Mouse (Mus musculus): ENCODE data around the gene Robo3. TPM values are rescaled to one million over a fixed set of nuclear protein-coding genes. Genes with fewer than 3 reads are reported as not detected.
A peak's percentile ranks its signal among the peaks of the same experiment; 100 is the strongest.

Robo3 gene
- polyA plus RNA-seq, 1 experiment from 2014 or later = 0.08 TPM

DNA sequence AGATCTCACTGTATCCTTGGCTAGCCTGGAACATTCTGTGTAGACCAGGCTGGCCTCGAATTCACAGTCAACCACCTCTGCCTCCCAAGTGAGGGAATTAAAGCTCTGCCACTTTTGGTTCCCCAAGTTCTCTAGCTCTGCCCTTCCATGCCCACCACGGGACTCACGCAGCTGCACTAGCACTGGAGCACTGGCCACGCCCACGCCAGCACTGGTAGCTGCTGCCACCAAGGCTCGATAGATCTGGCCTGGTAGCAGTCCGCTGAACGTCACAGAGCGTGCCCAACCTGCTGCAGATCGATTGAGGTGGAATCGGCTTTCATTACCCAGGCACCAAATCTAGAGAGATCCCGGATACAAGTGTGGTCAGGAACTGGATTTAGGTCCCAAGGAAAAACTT, 11.8 kb downstream of the Robo3 start:
- Histone ChIP-seq H3K9me3 (no peaks in the 10 kb centered on the region), H3K4me3 (replicated peaks) (peak overlapping the region; percentile 33; the same call in 1 of the 2 replicates), H3K27me3 (replicated peaks) (no peaks in the 10 kb centered on the region; the same call in 1 of the 2 replicates), H3K27ac (no peak overlapping the region), H3K4me1 (0 out of 2 replicates have a peak, but pooled peaks cover 5% of the 10 kb centered on the region), H3K4me2 (peak overlapping the region; percentile 73), H3K9ac (no peak overlapping the region), H3K36me3 (no peaks in the 10 kb centered on the region)
- ATAC-seq (ENCODE audit: insufficient read depth, low FRiP score, low read depth) = peak; percentile 27; the same call in 1 of the 2 replicates
- WGBS = 20% methylated on average over 12 of the region's 12 CpGs

DNA sequence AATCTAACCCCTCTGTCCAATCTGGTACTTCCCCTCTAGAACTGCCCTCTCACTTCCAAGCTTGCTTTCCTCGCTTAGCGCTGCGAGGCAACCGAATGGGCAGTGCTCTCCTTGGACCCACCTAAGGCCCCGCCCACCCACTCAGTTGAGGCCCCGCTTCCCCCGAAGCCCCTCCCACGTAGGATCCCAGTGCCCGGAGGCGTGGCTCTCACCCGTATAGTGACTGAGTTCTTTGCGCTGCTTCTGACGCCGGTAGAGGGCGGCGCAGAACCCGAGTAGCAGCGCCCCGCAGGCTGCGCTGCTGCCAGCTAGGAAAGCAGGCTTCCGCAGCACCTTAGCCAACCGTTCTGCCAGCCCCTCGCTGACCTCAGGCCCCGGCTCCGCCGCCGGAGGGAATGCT, 12.4 kb downstream of the Robo3 start:
- H3K9ac ChIP-seq = no peak overlapping the region
- 0 out of 2 replicates have a peak, but pooled peaks cover 5% of the 10 kb centered on the region for H3K4me1 ChIP-seq
- ATAC-seq (ENCODE audit: insufficient read depth, low FRiP score, low read depth) = peak; percentile 94
- peak overlapping the region; percentile 40; the same call in 1 of the 2 replicates for H3K27ac ChIP-seq
- H3K4me3 ChIP-seq (replicated peaks) = peak overlapping the region; percentile 33
- under 1% methylated on average over 27 of the region's 27 CpGs for WGBS
- no peaks in the 10 kb centered on the region for H3K9me3 ChIP-seq
- H3K4me2 ChIP-seq = peak overlapping the region; percentile 73
- H3K36me3 ChIP-seq = no peaks in the 10 kb centered on the region
- H3K27me3 ChIP-seq (replicated peaks) = no peaks in the 10 kb centered on the region; the same call in 1 of the 2 replicates

DNA sequence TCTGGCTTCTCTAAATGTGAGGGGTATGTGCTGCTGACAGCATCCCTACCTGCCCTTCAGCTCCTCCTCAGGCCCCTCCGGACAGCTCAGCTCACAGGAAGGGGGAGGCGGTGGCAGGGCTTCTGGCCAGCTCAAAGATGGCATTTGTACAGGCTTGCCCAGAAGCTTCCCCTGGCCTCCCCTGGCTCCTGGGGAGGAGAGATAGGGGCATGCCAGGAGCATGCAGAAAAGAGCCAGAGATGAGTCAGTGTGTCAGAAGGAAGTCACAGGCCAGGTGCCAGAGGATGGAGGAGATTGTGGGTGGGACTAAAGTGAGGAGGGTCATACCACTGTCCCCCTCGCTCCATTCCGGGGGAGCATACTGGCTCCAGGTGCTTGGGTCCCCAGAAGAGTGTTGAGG, 14.3 kb downstream of the Robo3 start:
- no peak overlapping the region for H3K4me3 ChIP-seq (replicated peaks)
- ATAC-seq (ENCODE audit: insufficient read depth, low FRiP score, low read depth) = no peak
- no peaks in the 10 kb centered on the region for H3K9me3 ChIP-seq
- 0 out of 2 replicates have a peak, but pooled peaks cover 5% of the 10 kb centered on the region for H3K4me1 ChIP-seq
- H3K36me3 ChIP-seq = no peaks in the 10 kb centered on the region
- H3K27me3 ChIP-seq (replicated peaks) = no peaks in the 10 kb centered on the region; the same call in 1 of the 2 replicates
- H3K4me2 ChIP-seq = no peak overlapping the region
- no peak overlapping the region for H3K27ac ChIP-seq
- 74% methylated on average over 4 of the region's 4 CpGs for WGBS
- H3K9ac ChIP-seq = no peak overlapping the region

DNA sequence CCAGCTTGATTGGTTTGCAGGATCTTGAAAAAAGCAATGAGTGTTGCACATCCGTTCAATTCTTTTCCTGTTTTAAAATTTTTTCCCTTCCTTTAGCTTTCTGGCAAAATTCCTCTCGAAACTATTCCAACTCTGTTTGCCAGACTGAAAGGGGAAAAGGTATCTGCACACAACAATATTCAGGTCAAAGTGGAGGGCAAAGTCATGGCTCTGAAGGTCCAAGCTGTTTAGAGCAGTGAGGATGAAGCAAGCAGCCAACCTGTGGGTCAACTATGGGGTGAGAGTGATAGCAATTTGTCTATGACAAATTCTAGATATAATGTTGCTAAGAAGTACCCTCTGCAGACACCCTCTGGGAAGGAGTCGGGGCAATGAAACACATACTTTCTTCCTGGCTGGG, 18.4 kb downstream of the Robo3 start:
- 65% methylated on average over 3 of the region's 3 CpGs for WGBS
- H3K4me1 ChIP-seq = no peaks in the 10 kb centered on the region
- ATAC-seq (ENCODE audit: insufficient read depth, low FRiP score, low read depth) = no peak

DNA sequence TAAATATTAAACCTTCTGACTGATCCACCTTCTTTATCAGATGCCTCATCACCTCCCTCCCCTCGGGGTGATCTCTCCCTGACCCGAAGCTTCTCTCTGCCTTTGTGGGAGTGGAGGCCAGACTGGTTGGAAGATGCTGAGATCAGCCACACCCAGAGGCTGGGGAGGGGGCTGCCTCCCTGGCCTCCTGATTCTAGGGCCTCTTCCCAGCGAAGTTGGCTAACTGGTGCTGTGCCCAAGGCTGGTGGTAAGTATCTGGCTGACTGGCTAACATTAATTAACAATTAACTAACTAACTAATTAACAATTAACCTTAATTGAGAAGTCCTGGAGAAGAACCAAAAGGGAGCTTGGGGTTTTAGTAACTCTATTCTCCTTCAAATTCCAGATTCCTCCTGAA, 20.1 kb downstream of the Robo3 start:
- no peak for ATAC-seq (ENCODE audit: insufficient read depth, low FRiP score, low read depth)
- Histone ChIP-seq H3K4me3 (replicated peaks) (no peak overlapping the region), H3K27ac (no peak overlapping the region), H3K9ac (no peak overlapping the region), H3K4me2 (no peak overlapping the region), H3K27me3 (replicated peaks) (0 out of 2 replicates have a peak, but pooled peaks cover under 1% of the 10 kb centered on the region), H3K9me3 (no peaks in the 10 kb centered on the region), H3K4me1 (no peaks in the 10 kb centered on the region), H3K36me3 (no peaks in the 10 kb centered on the region)
- WGBS = 59% methylated on average over 3 of the region's 3 CpGs

More for the DNA sequence above, 18.4 kb downstream of the Robo3 start:
- H3K4me2 ChIP-seq = no peak overlapping the region
- no peaks in the 10 kb centered on the region for H3K36me3 ChIP-seq
- no peak overlapping the region for H3K9ac ChIP-seq
- H3K9me3 ChIP-seq = no peaks in the 10 kb centered on the region
- H3K27ac ChIP-seq = no peak overlapping the region
- H3K4me3 ChIP-seq (replicated peaks) = no peak overlapping the region
- H3K27me3 ChIP-seq (replicated peaks) = no peaks in the 10 kb centered on the region

DNA sequence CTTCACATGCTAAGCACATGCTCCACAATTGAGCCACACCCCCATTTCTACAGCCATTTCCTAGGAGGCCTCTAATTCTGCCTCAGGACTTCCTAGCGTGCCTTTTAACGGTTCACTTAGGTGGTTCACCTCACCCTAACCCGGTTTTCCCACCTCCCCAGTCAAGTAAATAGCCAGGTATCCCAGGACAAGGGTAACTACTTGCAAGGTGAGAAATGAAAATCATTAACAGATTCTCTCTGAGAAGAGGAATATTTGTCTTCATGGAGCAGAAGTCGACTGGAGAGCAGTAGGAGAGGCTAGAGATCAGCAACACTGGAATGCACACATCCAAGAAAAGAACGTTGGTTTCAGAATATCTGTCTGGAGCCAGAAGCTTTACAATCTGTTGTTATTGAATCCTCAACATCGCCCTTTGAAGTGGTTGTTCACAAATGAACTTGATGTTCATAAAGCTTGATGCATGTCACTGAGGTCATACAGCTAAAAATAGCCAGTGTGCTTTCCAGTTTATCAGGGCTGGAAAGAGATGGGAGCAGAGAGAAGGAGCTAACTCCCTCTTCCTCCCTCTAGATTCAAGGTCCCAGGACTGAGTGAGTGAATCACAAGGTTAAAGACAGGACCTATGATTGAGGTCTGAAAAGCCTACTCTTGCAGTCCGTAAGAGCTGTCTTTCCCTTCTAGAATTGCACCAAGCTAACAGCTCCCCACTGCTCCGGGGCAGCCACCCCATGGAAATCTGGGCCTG, 23.2 kb downstream of the Robo3 start:
- H3K9ac ChIP-seq = no peak overlapping the region
- no peak overlapping the region for H3K4me3 ChIP-seq (replicated peaks)
- H3K9me3 ChIP-seq = no peaks in the 10 kb centered on the region
- H3K27ac ChIP-seq = no peak overlapping the region
- no peak overlapping the region for H3K4me2 ChIP-seq
- 64% methylated on average over 8 of the region's 8 CpGs for WGBS
- 0 out of 2 replicates have a peak, but pooled peaks cover 8% of the 10 kb centered on the region for H3K27me3 ChIP-seq (replicated peaks)
- no peak for ATAC-seq (ENCODE audit: insufficient read depth, low FRiP score, low read depth)
- no peaks in the 10 kb centered on the region for H3K4me1 ChIP-seq
- no peaks in the 10 kb centered on the region for H3K36me3 ChIP-seq

DNA sequence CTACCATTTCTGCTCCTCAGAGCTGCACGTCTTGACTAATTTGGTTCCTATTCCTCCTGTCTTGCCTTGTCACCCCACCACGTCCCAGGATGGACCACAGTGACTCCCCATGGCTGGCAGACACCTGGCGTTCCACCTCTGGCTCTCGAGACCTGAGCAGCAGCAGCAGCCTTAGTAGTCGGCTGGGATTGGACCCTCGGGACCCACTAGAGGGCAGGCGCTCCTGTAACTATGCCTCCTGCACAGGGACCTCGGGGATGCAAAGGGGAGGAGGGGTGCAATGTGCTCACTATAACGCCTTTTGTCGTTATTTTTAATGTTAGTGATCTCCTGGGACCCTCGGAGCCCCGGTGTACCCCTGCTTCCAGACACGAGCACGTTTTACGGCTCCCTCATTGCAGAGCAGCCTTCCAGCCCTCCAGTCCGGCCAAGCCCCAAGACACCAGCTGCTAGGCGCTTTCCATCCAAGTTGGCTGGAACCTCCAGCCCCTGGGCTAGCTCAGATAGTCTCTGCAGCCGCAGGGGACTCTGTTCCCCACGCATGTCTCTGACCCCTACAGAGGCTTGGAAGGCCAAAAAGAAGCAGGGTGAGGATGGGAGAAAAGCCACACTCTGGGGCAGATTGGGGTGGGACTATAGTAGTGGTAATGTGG, 25.1 kb downstream of the Robo3 start:
- H3K9me3 ChIP-seq = no peaks in the 10 kb centered on the region
- no peak overlapping the region for H3K9ac ChIP-seq
- 20% methylated on average over 19 of the region's 19 CpGs for whole genome bisulfite sequencing
- no peak; the same call in 1 of the 2 replicates for ATAC-seq (ENCODE audit: insufficient read depth, low FRiP score, low read depth)
- H3K4me3 ChIP-seq (replicated peaks) = no peak overlapping the region
- H3K4me1 ChIP-seq = no peaks in the 10 kb centered on the region
- H3K36me3 ChIP-seq = no peaks in the 10 kb centered on the region
- 0 out of 2 replicates have a peak, but pooled peaks cover 8% of the 10 kb centered on the region for H3K27me3 ChIP-seq (replicated peaks)
- H3K4me2 ChIP-seq = peak overlapping the region; percentile 32; the same call in 1 of the 2 replicates
- no peak overlapping the region for H3K27ac ChIP-seq

DNA sequence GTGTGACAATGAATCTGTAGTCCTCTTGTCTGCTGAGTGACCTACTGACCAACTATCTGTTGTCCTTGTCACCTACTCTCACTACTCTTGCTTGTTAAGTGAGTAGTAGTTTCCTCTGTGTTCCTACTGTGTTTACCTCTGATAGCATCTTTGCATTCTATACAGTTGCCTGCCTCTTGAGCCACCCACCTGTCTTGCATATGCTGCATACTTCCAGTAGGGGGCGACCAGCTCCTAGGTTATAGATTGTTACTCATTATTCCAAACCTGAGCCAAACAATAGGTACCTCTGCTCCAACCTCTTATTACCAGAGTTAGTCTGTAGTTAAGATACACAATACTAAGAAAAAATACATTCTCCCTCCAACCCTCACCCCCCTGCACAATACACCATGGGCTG, 26.7 kb downstream of the Robo3 start:
- no peaks in the 10 kb centered on the region for H3K4me1 ChIP-seq
- ATAC-seq (ENCODE audit: insufficient read depth, low FRiP score, low read depth) = no peak
- no peaks in the 10 kb centered on the region for H3K9me3 ChIP-seq
- no peak overlapping the region for H3K27ac ChIP-seq
- WGBS = 0% methylated on average over 1 of the region's 1 CpGs
- H3K4me2 ChIP-seq = no peak overlapping the region
- H3K9ac ChIP-seq = no peak overlapping the region
- H3K36me3 ChIP-seq = no peaks in the 10 kb centered on the region
- H3K27me3 ChIP-seq (replicated peaks) = 0 out of 2 replicates have a peak, but pooled peaks cover 8% of the 10 kb centered on the region
- no peak overlapping the region for H3K4me3 ChIP-seq (replicated peaks)

DNA sequence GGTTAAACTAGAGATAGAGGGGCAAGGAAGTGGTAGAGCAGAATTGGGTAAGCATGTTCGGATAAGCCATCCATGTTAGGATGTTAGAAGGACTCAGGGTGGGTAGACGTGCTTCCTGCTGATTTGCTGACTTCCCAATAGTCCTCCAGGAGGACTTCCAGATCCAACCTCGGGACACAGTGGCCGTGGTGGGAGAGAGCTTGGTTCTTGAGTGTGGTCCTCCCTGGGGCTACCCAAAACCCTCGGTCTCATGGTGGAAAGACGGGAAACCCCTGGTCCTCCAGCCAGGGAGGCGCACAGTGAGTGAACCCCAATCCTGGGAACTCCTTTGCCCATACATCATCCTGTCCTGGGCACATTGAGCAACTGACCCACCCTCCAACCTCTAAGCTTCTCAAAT, 30.0 kb downstream of the Robo3 start:
- peak overlapping the region; percentile 21; the same call in 1 of the 2 replicates for H3K4me2 ChIP-seq
- no peak for ATAC-seq (ENCODE audit: insufficient read depth, low FRiP score, low read depth)
- no peaks in the 10 kb centered on the region for H3K36me3 ChIP-seq
- no peaks in the 10 kb centered on the region for H3K4me1 ChIP-seq
- no peaks in the 10 kb centered on the region for H3K9me3 ChIP-seq
- 0 out of 2 replicates have a peak, but pooled peaks cover 7% of the 10 kb centered on the region for H3K27me3 ChIP-seq (replicated peaks)
- peak overlapping the region; percentile 25 for H3K4me3 ChIP-seq (replicated peaks)
- no peak overlapping the region for H3K9ac ChIP-seq
- 78% methylated on average over 7 of the region's 7 CpGs for WGBS
- H3K27ac ChIP-seq = no peak overlapping the region

DNA sequence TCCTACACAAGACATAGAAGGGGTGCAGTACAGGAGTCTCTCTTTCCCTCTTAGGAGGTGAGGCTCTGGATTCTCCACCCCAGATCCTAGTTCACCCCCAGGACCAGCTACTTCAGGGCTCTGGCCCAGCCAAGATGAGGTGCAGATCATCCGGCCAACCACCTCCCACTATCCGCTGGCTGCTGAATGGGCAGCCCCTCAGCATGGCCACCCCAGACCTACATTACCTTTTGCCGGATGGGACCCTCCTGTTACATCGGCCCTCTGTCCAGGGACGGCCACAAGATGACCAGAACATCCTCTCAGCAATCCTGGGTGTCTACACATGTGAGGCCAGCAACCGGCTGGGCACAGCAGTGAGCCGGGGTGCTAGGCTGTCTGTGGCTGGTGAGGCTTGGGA, 30.5 kb downstream of the Robo3 start:
- no peak overlapping the region for H3K9ac ChIP-seq

DNA sequence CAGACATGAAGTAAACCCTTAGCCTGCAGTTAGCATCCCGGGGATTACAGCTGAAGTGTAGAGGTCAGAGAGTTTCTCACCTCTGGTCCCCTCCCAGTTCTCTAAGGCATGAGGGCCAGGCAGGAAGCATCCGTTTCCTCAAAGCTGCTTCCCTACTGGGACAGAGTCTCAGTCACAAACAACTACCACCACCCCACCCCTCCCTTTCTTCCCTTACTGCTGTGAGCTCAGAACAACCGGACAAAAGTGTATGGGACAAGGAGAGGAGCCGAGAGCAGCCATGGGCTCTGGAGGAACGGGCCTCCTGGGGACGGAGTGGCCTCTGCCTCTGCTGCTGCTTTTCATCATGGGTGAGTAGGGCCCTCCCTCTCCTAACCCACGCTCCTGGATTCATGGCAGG, 31.2 kb downstream of the Robo3 start, which contains the start of gene Robo4:
Robo4 (plus strand) TSS at position 96 of the 400 bp plus-strand sequence.
- Histone ChIP-seq H3K4me1 (no peaks in the 10 kb centered on the region), H3K36me3 (no peaks in the 10 kb centered on the region), H3K9ac (no peak within 1 kb of the TSS), H3K9me3 (no peaks in the 10 kb centered on the region), H3K4me3 (replicated peaks) (peak within 1 kb of the TSS; percentile 25), H3K27ac (no peak within 1 kb of the TSS), H3K27me3 (replicated peaks) (0 out of 2 replicates have a peak, but pooled peaks cover 3% of the 10 kb centered on the region), H3K4me2 (no peak within 1 kb of the TSS)
- no peak for ATAC-seq (ENCODE audit: insufficient read depth, low FRiP score, low read depth)
- 22% methylated on average over 7 of the region's 7 CpGs for WGBS

More for the DNA sequence above, 30.5 kb downstream of the Robo3 start:
- no peaks in the 10 kb centered on the region for H3K4me1 ChIP-seq
- H3K9me3 ChIP-seq = no peaks in the 10 kb centered on the region
- ATAC-seq (ENCODE audit: insufficient read depth, low FRiP score, low read depth) = no peak
- H3K4me2 ChIP-seq = no peak overlapping the region
- 87% methylated on average over 7 of the region's 7 CpGs for WGBS
- H3K4me3 ChIP-seq (replicated peaks) = peak overlapping the region; percentile 25
- H3K27ac ChIP-seq = no peak overlapping the region
- H3K27me3 ChIP-seq (replicated peaks) = 0 out of 2 replicates have a peak, but pooled peaks cover 3% of the 10 kb centered on the region
- H3K36me3 ChIP-seq = no peaks in the 10 kb centered on the region

DNA sequence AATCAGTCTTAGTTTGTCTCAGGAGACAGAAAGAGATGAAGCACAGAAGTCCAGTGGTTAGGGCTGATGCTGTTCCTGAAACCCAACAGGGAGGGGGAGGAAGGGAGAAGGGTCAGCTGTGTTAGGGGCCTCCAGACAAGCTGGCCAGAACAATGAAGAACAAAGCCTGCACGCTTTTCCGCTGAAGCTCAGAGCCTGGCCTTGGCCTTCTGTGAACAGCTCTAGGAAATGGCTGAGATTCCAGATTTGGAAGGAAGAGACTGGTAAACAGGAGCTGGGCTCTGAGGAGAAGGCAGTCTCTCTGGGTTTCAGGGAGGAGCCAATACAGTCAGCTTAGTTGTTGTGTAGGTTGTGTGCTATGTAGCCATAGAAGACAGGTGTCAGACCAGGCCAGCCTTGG, 32.5 kb downstream of the Robo3 start:
- no peak; the same call in 1 of the 2 replicates for ATAC-seq (ENCODE audit: insufficient read depth, low FRiP score, low read depth)
- WGBS = 70% methylated on average over 2 of the region's 2 CpGs

More for the DNA sequence above, 32.5 kb downstream of the Robo3 start:
- Histone ChIP-seq H3K4me3 (replicated peaks) (no peak overlapping the region), H3K9ac (no peak overlapping the region), H3K27me3 (replicated peaks) (no peaks in the 10 kb centered on the region), H3K36me3 (no peaks in the 10 kb centered on the region), H3K4me1 (no peaks in the 10 kb centered on the region), H3K9me3 (no peaks in the 10 kb centered on the region), H3K27ac (no peak overlapping the region), H3K4me2 (no peak overlapping the region)
